Mouse (Mus musculus) kidney, adult 8-10 months (tissue): ENCODE measurements at regions not wholly inside any gene's neighbourhood (a gene's known extent, or its start where the extent isn't known, plus 50 kb on each side); places are given as distances from the start of the nearest gene placed in this dataset.

Experiments
- DNase-seq, 2 experiments: peaks; one replicate each; pipeline ENCODE4 v3.0.0; 2022

DNA sequence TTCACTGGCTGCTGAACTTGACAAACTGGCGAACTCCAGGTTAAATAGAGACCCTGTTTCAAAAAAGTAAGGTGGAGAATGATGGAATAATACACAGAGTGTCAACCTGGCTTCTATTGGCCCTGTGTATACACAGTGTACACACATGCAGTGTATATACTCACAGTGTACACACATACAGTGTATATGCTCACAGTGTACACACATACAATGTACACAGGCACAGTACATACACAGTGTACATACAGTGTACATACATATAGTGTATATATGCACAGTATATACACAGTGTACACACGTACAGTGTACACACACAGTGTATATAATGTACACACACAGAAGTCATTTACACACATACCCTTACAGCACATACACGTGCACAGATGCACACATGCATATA lies 52.4 kb upstream of the Aldh1b1 start:
- DNase-seq, result no peak

DNA sequence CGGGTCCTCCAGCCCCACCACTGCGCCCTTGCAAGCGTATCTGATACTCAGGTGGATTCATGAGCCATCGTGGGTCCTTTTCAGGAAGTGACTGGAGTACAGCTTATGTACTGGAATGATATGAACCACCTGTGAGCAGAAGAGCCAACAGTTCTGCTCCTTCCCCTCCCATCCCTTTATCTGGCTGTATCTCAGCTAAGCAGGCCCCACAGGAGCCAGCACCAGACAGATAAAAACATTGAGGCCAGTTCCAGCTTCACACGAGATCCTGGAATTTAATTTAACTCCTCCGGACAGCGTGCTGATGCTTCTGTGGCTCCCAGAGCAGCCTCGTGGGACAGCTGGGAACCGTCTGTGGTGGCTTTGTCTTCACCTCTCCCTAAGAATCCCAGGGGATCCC lies 53.1 kb upstream of the Aldh1b1 start:
- DNase-seq, result no peak

DNA sequence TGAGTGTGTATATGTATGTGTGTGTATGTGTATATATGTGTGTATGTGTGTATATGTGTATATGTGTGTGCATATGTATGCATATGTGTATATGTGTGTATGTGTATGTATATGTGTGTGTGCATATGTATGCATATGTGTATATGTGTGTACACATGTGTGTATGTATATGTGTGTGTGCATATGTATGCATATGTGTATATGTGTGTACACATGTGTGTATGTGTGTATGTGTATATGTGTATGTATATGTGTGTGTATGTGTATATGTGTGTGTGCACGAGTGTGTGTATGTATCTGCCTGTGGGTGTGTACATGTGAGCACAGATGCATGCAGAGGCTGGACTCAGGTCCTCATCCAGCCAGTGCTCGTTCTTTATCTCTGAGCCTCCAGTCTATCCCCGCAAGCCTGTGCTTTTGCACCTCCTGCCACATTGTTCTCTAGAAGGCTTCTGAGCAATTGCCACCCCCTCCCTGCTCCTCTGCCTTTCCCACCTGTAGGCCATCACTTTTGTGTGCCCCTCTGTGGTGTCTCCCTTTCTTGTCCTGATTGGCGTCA lies 53.9 kb upstream of the Aldh1b1 start:
- DNase-seq, result no peak

DNA sequence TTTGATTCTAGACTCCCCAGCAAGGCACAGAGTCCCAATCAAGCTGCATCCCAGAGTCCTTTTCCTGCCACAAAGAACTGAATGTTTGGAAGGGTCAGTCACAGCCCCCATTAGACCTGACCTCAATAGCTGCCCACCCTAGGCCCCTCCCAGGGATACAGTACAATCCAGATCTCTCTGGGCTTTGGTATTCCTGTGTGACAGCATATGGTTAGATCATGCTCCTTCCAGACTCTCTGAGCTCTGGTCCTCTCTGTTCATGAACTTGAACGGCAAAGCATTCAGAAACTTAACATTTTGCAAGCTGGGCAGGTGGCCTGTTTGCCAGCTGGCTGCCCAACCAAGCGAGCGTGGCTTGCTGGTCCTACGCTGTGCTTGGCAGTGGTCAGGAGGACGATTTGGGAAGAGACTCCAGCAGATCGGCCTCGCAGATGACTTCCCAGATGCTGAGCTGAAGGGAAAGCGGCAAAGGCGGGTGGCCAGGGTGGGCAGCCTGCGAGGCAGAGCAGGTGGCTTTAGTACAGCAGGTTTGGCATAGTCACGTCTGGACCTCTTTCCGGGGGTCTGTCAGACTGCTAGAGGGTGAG lies 58.0 kb upstream of the Aldh1b1 start:
- DNase-seq, result no peak

DNA sequence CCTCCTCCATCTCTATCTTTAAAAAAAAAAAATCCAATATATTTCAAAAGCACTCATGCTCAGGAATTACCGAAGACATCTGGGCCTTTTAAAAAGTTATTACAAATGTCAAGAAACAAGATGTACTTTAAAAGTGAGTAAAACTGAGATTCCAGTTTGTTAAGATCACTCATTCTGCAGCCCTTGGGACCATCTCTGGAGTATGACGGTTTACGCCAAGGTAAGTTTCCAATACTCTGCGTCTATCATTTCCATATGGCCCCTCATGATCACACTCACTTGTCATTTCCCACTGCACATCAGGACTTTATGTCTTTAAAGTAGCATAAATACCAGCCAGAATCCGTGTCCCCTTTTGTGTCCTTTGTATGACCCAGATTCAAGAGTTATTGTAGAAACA lies 58.5 kb upstream of the Aldh1b1 start:
- no peak for DNase-seq

DNA sequence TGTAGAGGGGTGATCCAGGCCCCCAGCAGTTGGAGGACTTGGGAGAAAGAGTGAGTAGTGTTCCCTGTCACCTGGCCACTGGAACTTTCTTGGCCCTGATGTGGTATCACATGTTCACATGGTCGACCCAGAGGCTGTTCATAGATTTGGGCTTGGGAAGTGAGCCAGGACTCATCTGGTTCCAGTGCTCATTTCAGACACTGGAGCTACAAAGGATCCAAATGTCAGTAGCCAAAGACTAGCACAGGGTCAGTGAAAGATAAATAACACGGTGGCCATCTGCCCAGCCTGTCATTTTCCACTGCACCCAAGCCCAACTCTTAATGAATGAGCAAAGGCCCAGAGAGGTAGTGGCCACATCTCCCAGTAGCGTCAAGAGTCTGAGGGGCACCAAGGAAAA lies 59.1 kb upstream of the Aldh1b1 start:
- DNase-seq, result no peak

DNA sequence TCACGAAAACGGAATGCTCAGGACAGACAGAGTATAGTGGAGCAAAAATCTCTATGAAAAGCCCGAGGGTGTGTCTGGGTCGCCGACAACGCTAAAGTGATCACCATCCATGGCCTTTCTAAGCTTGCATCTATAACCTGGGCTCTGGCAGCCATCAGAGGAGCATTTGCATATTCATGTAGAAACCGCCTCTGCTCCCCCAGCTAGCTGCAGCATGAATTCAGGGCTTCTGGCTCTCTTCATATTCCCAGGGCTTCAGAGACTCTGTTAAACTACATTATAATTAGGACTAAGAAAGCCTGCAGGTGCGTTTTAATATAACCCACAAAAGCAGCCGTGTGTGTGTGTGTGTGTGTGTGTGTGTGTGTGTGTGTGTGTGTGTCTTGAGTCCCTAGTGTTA lies 59.7 kb upstream of the Aldh1b1 start:
- DNase-seq, result no peak

DNA sequence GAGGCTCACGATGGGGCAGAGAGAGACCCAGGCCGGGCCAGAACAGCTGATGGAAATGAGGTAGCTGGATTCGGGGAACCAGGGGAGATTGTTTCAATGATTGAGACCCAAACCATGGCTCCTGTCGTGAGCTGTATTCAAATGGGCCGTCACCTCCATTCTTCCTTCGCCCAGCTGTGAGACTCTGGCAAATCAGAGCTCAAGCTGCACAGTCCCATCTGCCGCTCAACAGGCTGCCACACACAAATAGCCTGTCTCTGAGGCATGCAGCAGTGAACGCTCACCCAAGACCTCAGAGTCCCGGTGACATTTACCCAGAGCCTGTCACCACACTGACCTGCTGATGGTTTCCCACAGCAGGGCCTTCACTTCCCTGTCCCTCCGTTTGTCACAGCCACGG lies 60.1 kb upstream of the Aldh1b1 start:
- no peak for DNase-seq

DNA sequence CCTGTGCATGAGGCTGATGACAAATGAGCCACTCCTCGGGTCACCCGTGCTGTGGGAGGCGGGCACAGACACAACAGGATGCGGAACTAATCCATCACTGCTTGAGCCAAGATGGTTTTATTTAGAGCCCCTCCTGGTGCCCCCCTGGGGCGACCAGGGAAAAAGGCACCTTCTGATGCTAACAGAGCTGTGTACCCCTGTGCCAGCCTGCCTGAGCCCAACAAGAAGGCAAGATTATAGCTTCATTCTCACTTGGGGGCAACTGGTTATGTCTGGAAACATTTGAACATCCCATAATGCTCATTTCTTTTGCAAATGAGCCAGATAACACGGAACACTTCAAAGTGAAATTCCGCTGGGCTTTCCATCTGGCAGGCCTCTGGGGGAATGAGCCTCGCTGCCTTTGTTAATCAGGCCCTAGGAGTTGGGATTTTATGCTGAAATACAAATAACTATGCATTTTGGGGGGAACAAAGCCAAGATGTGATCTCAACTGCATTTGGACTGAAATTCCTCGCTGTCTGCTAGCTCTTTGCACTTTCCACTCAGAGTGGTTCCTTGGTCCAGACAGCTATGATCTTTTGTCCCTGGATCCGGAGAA lies 62.5 kb upstream of the Aldh1b1 start:
- no peak for DNase-seq

DNA sequence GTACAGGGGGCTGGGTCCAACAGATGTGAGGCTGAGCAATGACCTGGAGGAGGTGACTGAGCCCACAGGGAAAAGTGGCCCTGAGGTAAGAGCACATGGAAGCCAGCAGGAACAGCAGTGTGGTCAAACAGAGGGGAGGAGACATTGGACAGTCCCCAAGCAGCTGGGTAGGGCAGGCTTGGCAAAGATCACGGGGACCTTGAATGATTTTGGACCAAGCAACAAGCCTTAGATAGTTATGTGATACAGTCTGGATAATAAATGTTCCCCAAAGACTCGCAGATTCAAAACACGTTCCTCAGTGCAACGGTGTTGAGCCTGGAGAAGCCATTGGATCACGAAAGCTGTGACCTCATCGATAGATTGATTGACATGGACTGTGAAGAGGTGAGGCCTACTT lies 64.8 kb upstream of the Aldh1b1 start:
- no peak for DNase-seq

DNA sequence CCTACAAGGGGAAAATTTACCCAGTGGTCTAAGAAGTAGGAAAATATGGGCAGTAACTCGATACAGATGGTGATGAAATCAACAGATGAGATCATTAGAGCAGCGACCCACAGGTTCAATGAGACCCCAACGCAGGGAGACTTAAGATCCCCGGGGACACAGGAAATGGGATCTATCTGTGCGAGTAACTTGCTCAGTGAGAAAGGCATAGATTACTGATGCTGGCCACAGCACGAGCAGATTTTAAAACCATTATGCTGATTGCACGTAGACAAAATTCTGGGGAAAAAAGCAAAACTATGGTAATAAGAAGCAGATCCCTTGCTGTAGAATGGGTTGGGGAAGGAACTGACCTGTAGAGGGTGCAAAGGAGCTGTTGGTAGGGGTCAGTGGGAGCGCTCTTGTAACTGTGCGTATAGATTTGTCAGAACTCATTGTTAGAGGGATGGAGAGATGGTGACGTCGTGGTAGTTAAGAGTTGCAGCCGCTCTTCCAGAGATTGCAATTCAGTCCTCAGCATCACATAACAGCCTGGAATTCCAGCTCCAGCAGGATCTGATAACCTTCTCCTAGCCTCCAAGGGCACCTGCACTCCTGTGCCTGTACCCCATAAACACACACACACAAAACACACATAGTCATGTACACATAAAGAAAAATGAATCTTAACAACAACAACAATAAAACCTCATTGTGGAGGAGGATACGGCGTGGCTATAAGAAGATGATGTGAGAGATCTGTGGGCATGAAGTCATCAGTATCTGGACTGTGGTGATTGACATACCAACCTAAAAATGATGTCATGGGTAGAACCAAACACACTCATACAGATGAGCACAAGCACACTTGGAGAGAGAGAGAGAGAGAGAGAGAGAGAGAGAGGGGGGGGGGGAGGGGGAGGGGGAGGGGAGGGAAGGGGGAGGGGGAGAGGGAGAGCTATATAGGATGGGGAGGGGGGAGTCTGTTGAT lies 67.7 kb upstream of the Aldh1b1 start:
- DNase-seq, result no peak

DNA sequence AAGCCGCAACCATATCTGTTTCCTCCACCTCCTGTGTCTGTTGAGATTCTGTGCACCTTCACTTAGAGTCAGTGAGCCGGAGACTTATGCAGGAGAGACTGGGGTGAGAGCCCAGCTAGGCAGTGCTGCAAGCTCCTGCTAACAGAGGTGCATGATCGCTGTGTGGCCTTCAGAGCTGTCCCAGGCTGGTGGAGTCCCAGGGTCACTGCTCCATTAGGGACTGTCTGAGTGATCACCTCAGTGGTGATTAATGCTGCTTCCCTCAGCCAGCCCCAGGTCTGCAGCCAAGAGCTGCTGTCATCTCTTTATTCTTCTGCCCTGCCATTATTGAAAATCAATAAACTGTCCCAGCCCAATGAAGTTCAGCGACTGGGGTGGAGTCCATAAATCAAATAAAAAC lies 69.0 kb upstream of the Aldh1b1 start:
- no peak for DNase-seq

DNA sequence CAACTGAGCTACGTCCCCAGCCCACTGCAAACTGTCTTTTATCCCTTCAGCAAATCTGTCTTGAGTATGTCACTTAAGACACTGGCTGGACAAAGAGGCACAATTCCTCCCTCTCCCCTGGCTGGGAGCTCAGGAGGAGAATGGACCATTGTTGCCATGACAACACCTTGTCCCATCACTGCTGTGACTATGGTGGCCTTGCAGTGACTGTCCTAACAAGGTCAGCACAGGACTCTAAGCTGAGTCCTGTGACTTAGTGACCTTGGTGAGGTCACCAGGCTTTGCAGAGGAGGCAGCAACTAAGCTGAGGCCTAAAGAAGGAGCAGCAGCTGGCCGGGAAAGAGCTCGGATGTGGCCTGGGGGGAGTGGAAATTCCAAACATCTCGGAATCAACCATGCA lies 70.0 kb upstream of the Aldh1b1 start:
- DNase-seq, result no peak

DNA sequence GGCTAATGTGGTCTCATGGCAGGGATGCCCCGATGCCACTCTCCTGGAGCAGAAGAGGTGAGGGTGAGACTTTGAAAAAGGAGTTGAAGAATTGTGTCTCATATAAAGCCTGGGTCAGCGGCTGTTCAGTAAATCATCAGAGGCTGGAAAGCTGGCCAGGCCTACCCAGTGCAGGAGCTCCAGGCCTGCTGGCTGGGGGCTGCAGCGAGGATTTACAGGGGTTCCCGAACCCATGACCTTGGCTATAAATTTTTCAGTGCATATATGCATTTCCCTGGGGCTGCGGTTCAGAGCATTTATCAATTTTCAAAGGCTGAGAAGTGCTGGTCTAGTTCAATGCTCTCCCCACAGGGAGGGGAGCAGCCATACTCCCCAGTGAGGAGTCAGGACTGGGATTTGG lies 70.9 kb upstream of the Aldh1b1 start:
- DNase-seq, result no peak

DNA sequence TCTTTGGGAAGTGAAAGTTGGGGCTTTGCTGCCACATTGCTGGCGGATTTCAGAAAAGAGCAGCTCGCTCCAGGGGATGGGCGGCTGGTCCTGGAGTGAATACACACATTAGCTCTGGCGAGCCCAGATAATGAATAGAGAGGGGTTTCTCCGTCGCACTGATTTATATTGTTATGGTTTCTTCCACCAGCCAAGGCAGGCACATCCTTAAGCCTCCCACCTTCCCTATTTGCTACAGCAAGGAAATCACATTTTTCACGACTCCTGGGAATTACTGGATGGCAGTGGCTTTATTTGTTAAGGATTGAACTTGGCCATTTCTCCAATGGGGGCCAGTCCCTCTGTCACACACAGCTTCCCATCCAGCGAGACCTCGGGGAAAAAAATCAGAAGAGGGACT lies 71.3 kb upstream of the Aldh1b1 start:
- no peak for DNase-seq

DNA sequence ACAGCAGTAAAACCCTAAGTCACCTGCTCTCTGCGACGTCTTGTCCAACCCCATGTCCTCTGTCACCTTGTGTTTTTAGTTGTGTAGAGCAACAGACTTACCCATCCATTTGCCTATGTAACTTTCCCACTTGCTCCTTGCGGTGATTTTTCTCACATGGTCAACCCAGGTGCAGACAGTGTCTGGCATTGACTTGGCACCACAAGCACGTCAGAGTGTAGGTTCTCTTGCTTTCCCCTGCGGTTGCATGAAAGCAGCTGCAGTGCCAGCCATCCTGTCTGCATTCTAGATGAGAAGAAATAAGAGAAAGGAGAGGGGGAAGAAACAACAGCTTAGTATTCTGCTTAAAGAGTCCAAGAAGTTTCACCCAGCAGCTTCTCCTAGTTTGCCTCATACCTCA lies 72.0 kb upstream of the Aldh1b1 start:
- DNase-seq, result no peak

DNA sequence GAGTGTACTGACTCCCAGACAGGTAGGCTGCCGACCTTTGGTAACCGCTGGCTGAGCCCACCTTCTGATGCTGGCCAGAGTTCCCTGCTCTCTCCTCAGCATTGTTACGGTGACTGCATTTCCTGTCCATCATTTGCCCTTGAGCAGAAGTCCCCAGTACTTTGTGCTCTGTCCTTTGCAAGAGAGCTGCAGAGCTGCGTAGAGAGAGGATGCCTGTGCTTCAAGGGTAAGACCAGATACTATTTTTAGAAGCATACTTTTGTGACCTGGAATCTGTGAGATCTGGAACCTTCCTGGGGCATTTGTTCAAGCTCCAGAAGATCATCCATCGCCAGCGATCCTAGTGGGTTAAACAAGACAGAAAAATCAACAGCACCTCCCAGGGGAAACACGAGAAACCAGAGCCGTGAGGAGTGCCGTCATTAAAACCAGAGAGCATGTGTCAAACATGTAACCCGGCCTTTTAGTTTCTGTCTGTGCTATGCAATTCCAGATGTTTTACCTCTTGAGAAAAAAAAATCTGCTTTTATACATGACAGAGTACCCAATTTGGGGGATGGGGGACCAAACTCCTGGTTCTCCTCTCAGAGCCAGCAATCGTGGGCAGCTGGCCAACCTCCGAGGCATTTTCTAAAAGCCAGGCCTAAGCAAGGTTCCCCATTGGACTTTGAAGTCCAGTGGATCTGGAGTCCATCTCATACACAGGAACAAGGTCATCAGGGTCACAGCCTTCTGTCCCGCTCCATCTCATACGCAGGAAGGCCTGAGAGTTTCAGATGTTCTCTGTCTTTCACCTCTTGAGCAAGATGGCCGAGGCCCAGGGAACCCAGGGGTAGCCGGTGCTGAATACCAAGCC lies 73.5 kb upstream of the Aldh1b1 start:
- DNase-seq, result no peak

DNA sequence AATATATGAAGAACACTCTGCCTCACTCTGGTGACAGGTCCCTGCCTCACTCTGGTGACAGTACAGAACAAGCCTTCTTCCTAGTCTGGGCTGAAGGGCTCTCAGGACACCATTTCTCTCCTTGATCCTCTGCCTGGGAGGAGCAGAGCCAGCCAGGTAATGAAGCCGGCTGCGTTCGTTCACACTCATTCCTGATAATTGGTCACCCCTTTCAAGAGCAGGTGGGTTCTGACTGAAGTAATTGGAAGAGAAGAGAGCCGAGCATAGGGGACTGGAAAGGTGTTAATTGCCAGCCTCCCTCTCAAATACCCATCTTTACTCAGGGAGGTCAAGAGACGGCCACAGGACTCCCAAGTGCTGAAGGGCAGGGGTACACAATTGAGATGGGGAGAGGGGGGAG lies 78.5 kb upstream of the Aldh1b1 start:
- no peak for DNase-seq

DNA sequence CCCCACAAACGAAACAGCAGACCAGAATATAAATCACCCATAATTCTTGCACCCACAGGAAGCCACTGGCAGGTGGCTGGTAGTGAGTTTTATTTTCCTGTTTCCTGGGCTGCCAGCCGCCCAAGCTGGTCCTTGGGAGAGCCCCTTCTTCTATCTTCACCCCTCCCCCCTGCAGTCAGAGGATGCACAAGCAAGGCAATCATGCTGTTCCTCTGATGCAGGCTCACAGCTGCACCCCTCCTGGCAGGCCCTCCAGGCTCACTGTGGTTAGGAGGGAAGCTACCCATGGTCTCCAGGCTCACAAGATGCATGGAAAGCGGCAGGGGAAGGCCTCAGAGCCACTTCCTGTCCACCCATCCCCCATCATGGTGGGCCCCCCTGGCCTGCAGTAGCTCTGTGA lies 79.3 kb upstream of the Aldh1b1 start:
- no peak for DNase-seq

DNA sequence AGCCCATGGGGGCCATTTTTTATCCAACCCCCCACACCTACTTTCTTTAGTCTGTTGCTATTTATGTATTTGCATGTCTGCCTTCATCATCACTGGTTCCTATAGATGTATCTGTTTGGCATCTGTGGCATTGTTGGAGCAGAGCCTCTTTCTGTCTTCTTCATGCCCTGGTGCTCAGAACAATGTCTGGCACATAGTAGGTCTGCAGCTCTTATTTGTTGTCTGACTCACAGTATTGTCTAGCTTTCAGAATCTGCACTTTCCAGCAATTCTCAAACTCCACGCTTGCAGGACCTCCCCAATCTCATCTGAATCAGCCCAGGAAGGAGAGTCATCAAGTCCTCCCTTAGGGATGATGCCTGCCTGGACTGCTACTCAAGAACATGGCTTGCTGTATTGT lies 82.9 kb upstream of the Aldh1b1 start:
- no peak for DNase-seq

DNA sequence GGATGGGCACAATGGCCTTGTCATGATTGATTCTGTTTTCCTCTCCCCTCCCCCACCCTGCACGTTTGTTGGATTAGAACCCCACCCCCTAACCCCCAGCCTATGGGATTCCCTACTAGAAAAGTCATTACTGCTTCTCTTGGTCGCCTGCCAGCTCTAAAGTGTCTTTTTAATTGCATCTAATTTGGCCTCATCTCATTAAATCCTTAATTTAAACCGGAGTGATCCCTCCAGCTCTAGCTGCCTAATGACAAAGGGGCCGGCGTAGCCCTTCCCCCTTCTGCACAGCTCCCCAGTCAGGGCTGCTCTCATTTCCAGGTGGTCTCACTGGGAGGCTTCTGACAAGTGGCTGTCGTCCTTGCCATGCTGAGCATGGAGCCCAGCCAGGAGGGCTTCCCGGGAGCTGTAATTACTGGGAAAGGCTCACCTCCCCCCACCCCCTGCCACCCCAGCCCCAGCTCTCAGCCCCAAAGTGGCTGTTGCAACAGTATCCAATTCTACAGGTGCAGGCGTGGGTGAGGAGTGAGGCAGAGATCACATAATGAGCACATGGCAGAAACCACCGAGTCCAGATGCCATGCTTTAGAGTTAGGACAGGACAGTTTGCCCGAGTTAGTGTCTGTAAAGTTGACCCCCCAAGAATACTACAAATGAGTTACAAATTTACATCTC lies 84.8 kb upstream of the Aldh1b1 start:
- no peak for DNase-seq

DNA sequence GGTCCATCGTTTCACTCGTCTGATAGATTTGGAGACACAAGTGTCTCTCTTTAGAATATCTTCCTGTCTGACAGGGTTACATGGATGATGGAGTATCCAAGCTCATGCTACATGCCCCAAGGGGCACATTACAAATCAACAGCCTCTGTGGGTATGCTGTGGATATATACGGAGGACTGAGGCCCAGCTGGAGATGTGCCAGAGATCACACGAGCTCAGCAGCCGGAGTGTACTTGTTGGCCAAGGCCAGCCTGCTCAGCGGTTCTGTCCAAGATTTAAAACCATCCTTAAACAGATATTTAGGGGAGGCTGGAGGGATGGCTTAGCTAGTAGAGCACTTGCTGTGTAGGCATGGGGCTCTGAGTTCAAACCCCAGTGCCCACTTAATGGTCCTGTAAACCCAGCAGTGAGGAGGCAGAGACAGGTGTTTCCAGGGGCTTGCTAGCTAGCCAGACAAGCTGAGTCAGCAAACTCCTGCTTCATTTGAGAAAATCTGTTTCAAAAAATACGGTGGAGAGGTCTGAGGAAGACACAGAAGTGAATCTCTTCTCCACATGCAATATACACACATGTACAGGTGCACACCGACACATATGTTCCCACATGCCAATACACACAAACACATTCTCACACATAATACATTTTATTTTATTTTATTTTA lies 85.6 kb upstream of the Aldh1b1 start:
- DNase-seq, result no peak
